Mouse (Mus musculus) intestine, embryonic 16.5 days (tissue): ENCODE results near the gene Slc30a5. TPM values are rescaled to one million over a fixed set of nuclear protein-coding genes. Genes with fewer than 3 reads are reported as not detected.

Experiments
- ATAC-seq: fragments of 200-750 bp; cut with Nextera tagmentation; 2 replicates; pipeline ENCODE4 v1.8.0; 2017; ENCODE audit warnings: moderate TSS enrichment, moderate library complexity
- H3K27ac ChIP-seq: fragments of 300-500 bp; sonication (generic); 2 replicates; pipeline ENCODE4 v1.5.1; 2014; ENCODE audit warnings: mild to moderate bottlenecking, low read length
- H3K27me3 ChIP-seq: fragments of 300-500 bp; sonication (generic); replicated peaks from 2 replicates; pipeline ENCODE4 v1.6.1; 2014; ENCODE audit warnings: low read length, control low read depth, mixed read lengths; ENCODE audit not compliant: control insufficient read depth, insufficient read depth
- H3K36me3 ChIP-seq: fragments of 300-500 bp; sonication (generic); 2 replicates; pipeline ENCODE4 v1.6.1; 2014; ENCODE audit warnings: low read length, control low read depth; ENCODE audit not compliant: control insufficient read depth, insufficient read depth
- H3K4me1 ChIP-seq: fragments of 300-500 bp; sonication (generic); 2 replicates; pipeline ENCODE4 v1.6.1; 2014; ENCODE audit warnings: low read length, control low read depth, mixed read lengths; ENCODE audit not compliant: control insufficient read depth, insufficient read depth
- H3K4me2 ChIP-seq: fragments of 300-500 bp; sonication (generic); 2 replicates; pipeline ENCODE4 v1.6.1; 2014; ENCODE audit warnings: low read depth, low read length, control low read depth
- H3K4me3 ChIP-seq: fragments of 300-500 bp; sonication (generic); 2 replicates; pipeline ENCODE4 v1.5.1; 2014; ENCODE audit warnings: mild to moderate bottlenecking, low read length
- H3K9ac ChIP-seq: fragments of 300-500 bp; sonication (generic); 2 replicates; pipeline ENCODE4 v1.6.1; 2014; ENCODE audit warnings: low read depth, low read length
- H3K9me3 ChIP-seq: fragments of 300-500 bp; sonication (generic); 2 replicates; pipeline ENCODE4 v1.6.1; 2016; ENCODE audit warnings: low read length, control low read depth; ENCODE audit not compliant: control insufficient read depth
- WGBS: fragments of 180-500 bp; shearing (Covaris S2); extraction: QIAGEN DNeasy Blood & Tissue Kit; methylation state at CpG from one replicate; pipeline ENCODE4 v1.1.7; 2014; 5-methylcytosine and 5-hydroxymethylcytosine counted together
- polyA plus RNA-seq: library from polyadenylated mRNA; unstranded; fragments of >200 nt; fragmentation: Nextera tagmentation; extraction: Ambion mirVana; gene quantifications from 2 replicates; pipeline ENCODE4 v1.2.1, GENCODE M21; 2015

Slc30a5 gene
- polyA plus RNA-seq, 1 experiment from 2014 or later, result 59.1 TPM

GRCm38 (mm10) chr13:100846891-100847579 lies 13.8 kb upstream of the Slc30a5 start:
- H3K4me2 ChIP-seq, result peak overlapping the region; percentile 28; the same call in 1 of the 2 replicates

GRCm38 (mm10) chr13:100846254-100846653 lies 13.0 kb upstream of the Slc30a5 start:
- Histone ChIP-seq H3K9me3 (no peaks in the 10 kb centered on the region; the same call in 1 of the 2 replicates), H3K4me3 (no peak overlapping the region), H3K36me3 (no peaks in the 10 kb centered on the region), H3K4me2 (no peak overlapping the region), H3K27me3 (no peaks in the 10 kb centered on the region), H3K9ac (no peak overlapping the region), H3K4me1 (peaks cover 3% of the 10 kb centered on the region; the same call in 1 of the 2 replicates), H3K27ac (no peak overlapping the region)
- no peak for ATAC-seq
- WGBS, result 80% methylated on average over 8 of the region's 8 CpGs

More at GRCm38 (mm10) chr13:100846891-100847579, 13.8 kb upstream of the Slc30a5 start:
- ATAC-seq, result no peak
- no peaks in the 10 kb centered on the region for H3K36me3 ChIP-seq
- no peak overlapping the region for H3K4me3 ChIP-seq
- WGBS, result 47% methylated on average over 21 of the region's 21 CpGs
- H3K27me3 ChIP-seq, result no peaks in the 10 kb centered on the region
- peaks cover 3% of the 10 kb centered on the region; the same call in 1 of the 2 replicates for H3K4me1 ChIP-seq
- H3K9ac ChIP-seq, result peak overlapping the region; percentile 36; the same call in 1 of the 2 replicates
- no peak overlapping the region for H3K27ac ChIP-seq
- no peaks in the 10 kb centered on the region; the same call in 1 of the 2 replicates for H3K9me3 ChIP-seq

GRCm38 (mm10) chr13:100843944-100844343 lies 10.7 kb upstream of the Slc30a5 start:
- no peaks in the 10 kb centered on the region; the same call in 1 of the 2 replicates for H3K9me3 ChIP-seq
- no peak overlapping the region for H3K4me3 ChIP-seq
- H3K9ac ChIP-seq, result no peak overlapping the region
- 79% methylated on average over 2 of the region's 2 CpGs for WGBS
- ATAC-seq, result no peak
- H3K4me2 ChIP-seq, result no peak overlapping the region
- H3K4me1 ChIP-seq, result peaks cover 3% of the 10 kb centered on the region; the same call in 1 of the 2 replicates
- H3K36me3 ChIP-seq, result no peaks in the 10 kb centered on the region
- H3K27me3 ChIP-seq, result no peaks in the 10 kb centered on the region
- no peak overlapping the region for H3K27ac ChIP-seq

GRCm38 (mm10) chr13:100843016-100843725 lies 9.9 kb upstream of the Slc30a5 start:
- no peak overlapping the region for H3K4me3 ChIP-seq
- H3K9ac ChIP-seq, result no peak overlapping the region
- H3K4me2 ChIP-seq, result no peak overlapping the region
- H3K36me3 ChIP-seq, result no peaks in the 10 kb centered on the region
- peak overlapping the region; percentile 77 for H3K27ac ChIP-seq
- H3K4me1 ChIP-seq, result peaks cover 3% of the 10 kb centered on the region; the same call in 1 of the 2 replicates
- H3K27me3 ChIP-seq, result no peaks in the 10 kb centered on the region
- WGBS, result 52% methylated on average over 7 of the region's 7 CpGs
- peak; percentile 97 for ATAC-seq
- no peaks in the 10 kb centered on the region; the same call in 1 of the 2 replicates for H3K9me3 ChIP-seq

GRCm38 (mm10) chr13:100841741-100842140 lies 8.5 kb upstream of the Slc30a5 start:
- Histone ChIP-seq H3K4me3 (no peak overlapping the region), H3K9me3 (no peaks in the 10 kb centered on the region; the same call in 1 of the 2 replicates), H3K4me2 (no peak overlapping the region), H3K27me3 (no peaks in the 10 kb centered on the region), H3K9ac (no peak overlapping the region), H3K36me3 (no peaks in the 10 kb centered on the region), H3K27ac (no peak overlapping the region), H3K4me1 (peaks cover 3% of the 10 kb centered on the region; the same call in 1 of the 2 replicates)
- 74% methylated on average over 6 of the region's 6 CpGs for WGBS
- ATAC-seq, result no peak

- Histone ChIP-seq H3K9ac (no peak overlapping the region), H3K36me3 (no peaks in the 10 kb centered on the region), H3K27me3 (no peaks in the 10 kb centered on the region), H3K4me3 (no peak overlapping the region), H3K4me2 (no peak overlapping the region), H3K9me3 (no peaks in the 10 kb centered on the region), H3K27ac (no peak overlapping the region), H3K4me1 (peaks cover 7% of the 10 kb centered on the region)
- ATAC-seq, result no peak
Observed at GRCm38 (mm10) chr13:100834777-100835176, 1.6 kb upstream of the Slc30a5 start.

GRCm38 (mm10) chr13:100833640-100834002 lies 394 bp upstream of the Slc30a5 start:
- Histone ChIP-seq H3K4me1 (peaks cover 7% of the 10 kb centered on the region), H3K4me2 (0 out of 2 replicates have a peak overlapping the region, but pooled peaks have one; percentile 24), H3K9ac (no peak overlapping the region), H3K27ac (no peak overlapping the region), H3K4me3 (peak overlapping the region; percentile 97; the same call in 1 of the 2 replicates), H3K36me3 (no peaks in the 10 kb centered on the region), H3K27me3 (no peaks in the 10 kb centered on the region), H3K9me3 (no peaks in the 10 kb centered on the region)
- no peak for ATAC-seq
- 55% methylated on average over 6 of the region's 6 CpGs for WGBS

- H3K27ac ChIP-seq, result peak overlapping the region; percentile 96
- H3K9ac ChIP-seq, result peak overlapping the region; percentile 95
- H3K4me1 ChIP-seq, result peaks cover 7% of the 10 kb centered on the region
- no peak for ATAC-seq
- peak overlapping the region; percentile 97 for H3K4me3 ChIP-seq
- no peaks in the 10 kb centered on the region for H3K27me3 ChIP-seq
- no peaks in the 10 kb centered on the region for H3K9me3 ChIP-seq
- no peaks in the 10 kb centered on the region for H3K36me3 ChIP-seq
- WGBS, result 4% methylated on average over 8 of the region's 8 CpGs
- H3K4me2 ChIP-seq, result peak overlapping the region; percentile 69
Observed at GRCm38 (mm10) chr13:100832188-100832587, 1.0 kb downstream of the Slc30a5 start.

GRCm38 (mm10) chr13:100831123-100831522 lies 2.1 kb downstream of the Slc30a5 start:
- no peak overlapping the region for H3K27ac ChIP-seq
- H3K4me1 ChIP-seq, result peaks cover 7% of the 10 kb centered on the region
- no peaks in the 10 kb centered on the region for H3K27me3 ChIP-seq
- 88% methylated on average over 6 of the region's 6 CpGs for WGBS
- no peaks in the 10 kb centered on the region for H3K9me3 ChIP-seq
- peak overlapping the region; percentile 69 for H3K4me2 ChIP-seq
- H3K36me3 ChIP-seq, result no peaks in the 10 kb centered on the region
- 0 out of 2 replicates have a peak overlapping the region, but pooled peaks have one; percentile 97 for H3K4me3 ChIP-seq
- peak overlapping the region; percentile 55; the same call in 1 of the 2 replicates for H3K9ac ChIP-seq
- no peak for ATAC-seq
